Mouse (Mus musculus) embryonic facial prominence, embryonic 15.5 days (tissue): ENCODE measurements around the gene Epas1. TPM values are rescaled to one million over a fixed set of nuclear protein-coding genes. Genes with fewer than 3 reads are reported as not detected.
A peak's percentile ranks its signal among the peaks of the same experiment; 100 is the strongest.

ENCODE experiments used
- ATAC-seq: fragments of 200-750 bp; cut with Nextera tagmentation; 2 replicates; pipeline ENCODE4 v1.8.0; 2017; ENCODE audit warnings: low read depth, moderate TSS enrichment; ENCODE audit not compliant: insufficient number of reproducible peaks, low FRiP score, low TSS enrichment
- H3K27ac ChIP-seq: fragments of 300-500 bp; sonication (generic); replicated peaks from 2 replicates; pipeline ENCODE4 v1.5.1; 2015; ENCODE audit warnings: mild to moderate bottlenecking, inconsistent platforms
- H3K27me3 ChIP-seq: fragments of 300-500 bp; sonication (generic); 2 replicates; pipeline ENCODE4 v1.6.1; 2015; ENCODE audit warnings: inconsistent platforms
- H3K36me3 ChIP-seq: fragments of 300-500 bp; sonication (generic); 2 replicates; pipeline ENCODE4 v1.6.1; 2015; ENCODE audit warnings: mild to moderate bottlenecking, inconsistent platforms
- H3K4me1 ChIP-seq: fragments of 300-500 bp; sonication (generic); 2 replicates; pipeline ENCODE4 v1.6.1; 2015; ENCODE audit warnings: inconsistent platforms
- H3K4me2 ChIP-seq: fragments of 300-500 bp; sonication (generic); replicated peaks from 2 replicates; pipeline ENCODE4 v1.6.1; 2015; ENCODE audit warnings: mild to moderate bottlenecking, inconsistent platforms
- H3K4me3 ChIP-seq: fragments of 300-500 bp; sonication (generic); replicated peaks from 2 replicates; pipeline ENCODE4 v1.5.1; 2015; ENCODE audit warnings: mild to moderate bottlenecking, inconsistent platforms
- H3K9ac ChIP-seq: fragments of 300-500 bp; sonication (generic); 2 replicates; pipeline ENCODE4 v1.6.1; 2015; ENCODE audit warnings: inconsistent platforms
- H3K9me3 ChIP-seq: fragments of 300-500 bp; sonication (generic); replicated peaks from 2 replicates; pipeline ENCODE4 v1.6.1; 2016; ENCODE audit warnings: inconsistent platforms
- WGBS: fragments of 180-500 bp; shearing (Covaris S2); methylation state at CpG from one replicate; pipeline ENCODE4 v1.1.7; 2015; 5-methylcytosine and 5-hydroxymethylcytosine counted together
- polyA plus RNA-seq: library from polyadenylated mRNA; unstranded; fragments of >200 nt; fragmentation: Nextera tagmentation; extraction: Ambion mirVana; gene quantifications from 2 replicates; pipeline ENCODE4 v1.2.1, GENCODE M21; 2015

Gene Epas1
- polyA plus RNA-seq, 1 experiment from 2014 or later = 9.8 TPM

- no peak overlapping the region for H3K9ac ChIP-seq
- H3K4me3 ChIP-seq = no peak overlapping the region
- 38% methylated on average over 2 of the region's 2 CpGs for WGBS
- H3K4me1 ChIP-seq = peaks cover 28% of the 10 kb centered on the region
- H3K27ac ChIP-seq = no peak overlapping the region
- H3K36me3 ChIP-seq = no peaks in the 10 kb centered on the region
- no peak overlapping the region for H3K4me2 ChIP-seq
- no peak for ATAC-seq
- no peaks in the 10 kb centered on the region for H3K9me3 ChIP-seq
- peaks cover 37% of the 10 kb centered on the region for H3K27me3 ChIP-seq
Measured at GRCm38 (mm10) chr17:86757621-86758020, 4.1 kb downstream of the Epas1 start.

- Histone ChIP-seq H3K27me3 (no peaks in the 10 kb centered on the region; the same call in 1 of the 2 replicates), H3K36me3 (no peaks in the 10 kb centered on the region), H3K9me3 (no peaks in the 10 kb centered on the region), H3K9ac (no peak overlapping the region), H3K27ac (no peak overlapping the region), H3K4me2 (no peak overlapping the region), H3K4me3 (no peak overlapping the region), H3K4me1 (peaks cover 4% of the 10 kb centered on the region; the same call in 1 of the 2 replicates)
- no peak for ATAC-seq
- WGBS = 70% methylated on average over 5 of the region's 5 CpGs
Measured at GRCm38 (mm10) chr17:86761859-86762258, 8.4 kb downstream of the Epas1 start.

- 70% methylated on average over 11 of the region's 11 CpGs for WGBS
- ATAC-seq = no peak
- H3K9me3 ChIP-seq = no peaks in the 10 kb centered on the region
- H3K36me3 ChIP-seq = no peaks in the 10 kb centered on the region
- H3K27me3 ChIP-seq = no peaks in the 10 kb centered on the region; the same call in 1 of the 2 replicates
- peaks cover 4% of the 10 kb centered on the region; the same call in 1 of the 2 replicates for H3K4me1 ChIP-seq
- H3K4me3 ChIP-seq = no peak overlapping the region
- H3K27ac ChIP-seq = no peak overlapping the region
- H3K4me2 ChIP-seq = no peak overlapping the region
- no peak overlapping the region for H3K9ac ChIP-seq
Measured at GRCm38 (mm10) chr17:86762479-86763242, 9.2 kb downstream of the Epas1 start.

GRCm38 (mm10) chr17:86765762-86766404 lies 12.4 kb downstream of the Epas1 start:
- Histone ChIP-seq H3K4me2 (no peak overlapping the region), H3K9ac (no peak overlapping the region), H3K4me3 (no peak overlapping the region), H3K36me3 (no peaks in the 10 kb centered on the region), H3K4me1 (peaks cover 10% of the 10 kb centered on the region), H3K9me3 (no peaks in the 10 kb centered on the region), H3K27me3 (no peaks in the 10 kb centered on the region), H3K27ac (no peak overlapping the region)
- no peak for ATAC-seq
- 91% methylated on average over 8 of the region's 8 CpGs for WGBS

GRCm38 (mm10) chr17:86766412-86766811 lies 12.9 kb downstream of the Epas1 start:
- H3K9ac ChIP-seq = no peak overlapping the region
- no peaks in the 10 kb centered on the region for H3K9me3 ChIP-seq
- no peaks in the 10 kb centered on the region for H3K36me3 ChIP-seq
- 85% methylated on average over 4 of the region's 4 CpGs for WGBS
- H3K4me3 ChIP-seq = no peak overlapping the region
- no peak for ATAC-seq
- peaks cover 10% of the 10 kb centered on the region for H3K4me1 ChIP-seq
- H3K27me3 ChIP-seq = no peaks in the 10 kb centered on the region
- H3K27ac ChIP-seq = no peak overlapping the region
- H3K4me2 ChIP-seq = no peak overlapping the region

- H3K9me3 ChIP-seq = no peaks in the 10 kb centered on the region
- H3K4me2 ChIP-seq = no peak overlapping the region
- no peak overlapping the region for H3K4me3 ChIP-seq
- H3K4me1 ChIP-seq = peaks cover 6% of the 10 kb centered on the region
- WGBS = 76% methylated on average over 7 of the region's 7 CpGs
- H3K9ac ChIP-seq = no peak overlapping the region
- H3K27ac ChIP-seq = no peak overlapping the region; the same call in 1 of the 2 replicates
- H3K36me3 ChIP-seq = no peaks in the 10 kb centered on the region
- no peaks in the 10 kb centered on the region for H3K27me3 ChIP-seq
- no peak for ATAC-seq
Measured at GRCm38 (mm10) chr17:86768596-86768995, 15.1 kb downstream of the Epas1 start.

GRCm38 (mm10) chr17:86769330-86770211 lies 16.1 kb downstream of the Epas1 start:
- no peak overlapping the region for H3K9ac ChIP-seq
- H3K4me2 ChIP-seq = no peak overlapping the region
- 57% methylated on average over 16 of the region's 16 CpGs for WGBS

GRCm38 (mm10) chr17:86770848-86771247 lies 17.3 kb downstream of the Epas1 start:
- Histone ChIP-seq H3K4me2 (no peak overlapping the region), H3K27me3 (no peaks in the 10 kb centered on the region), H3K4me1 (peaks cover 6% of the 10 kb centered on the region), H3K9ac (no peak overlapping the region), H3K27ac (no peak overlapping the region), H3K9me3 (no peaks in the 10 kb centered on the region), H3K36me3 (no peaks in the 10 kb centered on the region), H3K4me3 (no peak overlapping the region)
- WGBS = 64% methylated on average over 5 of the region's 5 CpGs
- ATAC-seq = no peak

More at GRCm38 (mm10) chr17:86769330-86770211, 16.1 kb downstream of the Epas1 start:
- Histone ChIP-seq H3K27ac (peak overlapping the region; percentile 30; the same call in 1 of the 2 replicates), H3K9me3 (no peaks in the 10 kb centered on the region), H3K27me3 (no peaks in the 10 kb centered on the region), H3K4me1 (peaks cover 6% of the 10 kb centered on the region), H3K36me3 (no peaks in the 10 kb centered on the region), H3K4me3 (no peak overlapping the region)
- no peak for ATAC-seq

GRCm38 (mm10) chr17:86772035-86772434 lies 18.5 kb downstream of the Epas1 start:
- no peaks in the 10 kb centered on the region for H3K27me3 ChIP-seq
- 82% methylated on average over 11 of the region's 11 CpGs for whole genome bisulfite sequencing

GRCm38 (mm10) chr17:86772929-86773588 lies 19.6 kb downstream of the Epas1 start:
- Histone ChIP-seq H3K27ac (no peak overlapping the region), H3K4me3 (no peak overlapping the region), H3K9ac (no peak overlapping the region), H3K9me3 (no peaks in the 10 kb centered on the region), H3K4me1 (peaks cover 6% of the 10 kb centered on the region), H3K27me3 (no peaks in the 10 kb centered on the region), H3K36me3 (no peaks in the 10 kb centered on the region), H3K4me2 (no peak overlapping the region)
- 89% methylated on average over 15 of the region's 15 CpGs for WGBS
- ATAC-seq = no peak

More at GRCm38 (mm10) chr17:86772035-86772434, 18.5 kb downstream of the Epas1 start:
- Histone ChIP-seq H3K4me3 (no peak overlapping the region), H3K9me3 (no peaks in the 10 kb centered on the region), H3K27ac (no peak overlapping the region), H3K4me2 (no peak overlapping the region), H3K4me1 (peaks cover 6% of the 10 kb centered on the region), H3K36me3 (no peaks in the 10 kb centered on the region), H3K9ac (no peak overlapping the region)
- no peak for ATAC-seq
